Mouse (Mus musculus) left cerebral cortex, postnatal 10 days (tissue): ENCODE results near the gene Phf2. TPM values are rescaled to one million over a fixed set of nuclear protein-coding genes. Genes with fewer than 3 reads are reported as not detected.

Experiments used
- DNase-seq, 2 experiments: peaks; one replicate each; pipeline ENCODE4 v3.0.0; 2021 to 2022; ENCODE audit warnings: low spot score in 2 of 2, mixed read lengths in 1 of 2; ENCODE audit errors: extremely low spot score in 1 of 2
- intact Hi-C: fragments of 180-260 bp; cut with DNase I; formaldehyde crosslinking; loops from one replicate; pipeline ENCODE4 v1.15.1; 2025
- total RNA-seq, 2 experiments: library from RNA; stranded (reverse); gene quantifications; 2 replicates each; pipeline ENCODE4 v1.2.3; 2021

The Phf2 gene
- total RNA-seq, 2 experiments from 2014 or later, result 26.0 to 26.2 TPM

GRCm38 (mm10) chr13:48863556-48863955, 7.4 kb downstream of the Phf2 start:
- no peak for DNase-seq
- intact Hi-C loops, result no loop called here

- intact Hi-C loops, result no loop called here
- no peak for DNase-seq
These were observed 9.0 kb downstream of the Phf2 start for GRCm38 (mm10) chr13:48861913-48862312.

DNA sequence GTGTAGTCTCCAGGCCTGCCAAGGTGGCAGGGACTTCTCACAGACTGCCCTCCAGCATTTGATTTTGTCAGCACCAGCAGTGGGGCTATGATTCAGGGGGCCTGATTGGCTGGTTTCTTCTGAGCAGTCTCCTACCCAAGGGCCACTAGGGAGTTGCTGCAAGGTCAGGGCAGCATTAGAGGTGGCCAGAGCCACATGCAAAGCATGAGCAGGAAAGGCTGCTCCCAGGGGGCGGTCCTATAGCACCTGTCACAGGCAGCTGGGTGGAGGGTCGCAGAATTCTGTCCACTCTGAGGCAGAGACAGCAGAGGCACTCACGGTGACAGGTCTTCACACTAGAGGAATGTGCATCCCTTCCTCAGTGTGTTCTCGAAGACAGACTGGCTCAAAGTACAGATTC, 12.1 kb downstream of the Phf2 start:
- intact Hi-C loops, result no loop called here
- no peak for DNase-seq

DNA sequence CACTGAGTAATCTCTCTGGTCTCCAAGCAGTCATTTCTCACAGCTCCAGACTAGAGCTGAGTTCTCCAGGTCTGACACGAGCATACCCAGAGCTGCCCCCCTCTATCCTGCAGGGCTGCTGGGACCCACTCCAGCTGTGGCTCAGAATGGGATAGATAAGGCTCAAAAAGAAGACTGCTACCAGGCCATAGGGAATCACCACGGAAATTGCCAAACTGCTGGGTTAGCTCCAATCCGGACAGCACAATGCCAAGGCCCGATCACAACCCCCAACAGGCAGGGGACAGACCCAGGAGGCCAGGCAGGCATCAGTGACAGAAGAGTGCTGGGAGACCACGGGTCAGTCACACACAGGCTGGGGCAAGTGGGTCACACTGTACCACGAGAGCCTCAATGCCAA, 12.9 kb downstream of the Phf2 start:
- no peak for DNase-seq
- intact Hi-C loops, result no loop called here

DNA sequence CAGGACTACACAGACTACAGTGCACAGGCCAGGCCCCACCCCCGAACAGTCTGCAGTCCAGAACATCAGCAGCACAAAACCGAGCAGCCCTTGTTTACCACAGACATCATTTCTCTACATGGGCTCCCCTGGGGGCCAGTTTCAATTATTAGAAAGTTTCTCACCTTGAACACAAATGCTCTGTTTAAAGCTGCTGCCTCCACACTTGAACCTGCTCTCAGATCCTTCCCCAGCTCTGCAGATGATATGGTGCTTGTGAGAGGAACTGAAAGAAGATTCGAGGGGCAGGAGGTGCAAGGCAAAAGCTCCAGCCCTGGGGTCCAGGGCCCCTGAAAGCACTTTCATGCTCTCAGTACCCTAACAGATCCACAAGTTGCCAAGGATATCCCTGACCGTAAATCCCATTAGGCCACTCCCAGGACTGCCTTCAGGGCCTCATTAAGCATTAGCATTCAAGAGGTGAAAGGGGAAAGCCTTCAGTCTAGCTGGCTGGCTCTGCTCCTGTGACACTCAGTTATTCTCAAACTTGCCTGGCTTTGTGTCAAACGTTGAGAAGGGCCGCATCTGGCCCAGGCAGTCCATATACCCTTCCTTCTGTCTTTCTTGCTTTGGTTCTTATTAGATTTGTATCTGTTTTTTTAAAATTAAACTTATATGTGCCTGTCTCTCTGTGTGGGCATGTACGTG, 13.5 kb downstream of the Phf2 start:
- DNase-seq, result no peak
- intact Hi-C loops, result no loop called here

DNA sequence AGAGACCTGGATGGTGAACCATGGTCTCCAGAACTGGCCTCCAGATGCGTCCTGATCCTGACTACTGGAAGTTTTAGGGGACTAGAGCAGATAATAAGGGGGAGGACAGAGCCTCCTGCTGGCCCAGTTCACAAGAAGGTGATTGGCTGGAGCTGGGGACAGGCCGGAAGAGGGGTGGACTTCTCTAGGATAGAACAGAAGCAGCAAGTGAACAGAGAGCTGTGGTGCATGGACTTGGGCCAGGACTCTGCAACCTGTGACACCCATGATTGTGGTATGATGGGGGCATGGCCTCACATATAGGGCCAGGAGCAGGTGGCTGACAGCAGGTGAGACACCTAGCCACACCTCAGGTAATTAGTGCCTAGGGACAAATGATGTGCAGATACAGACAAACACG, 17.0 kb downstream of the Phf2 start:
- intact Hi-C loops, result no loop called here
- DNase-seq, result no peak

DNA sequence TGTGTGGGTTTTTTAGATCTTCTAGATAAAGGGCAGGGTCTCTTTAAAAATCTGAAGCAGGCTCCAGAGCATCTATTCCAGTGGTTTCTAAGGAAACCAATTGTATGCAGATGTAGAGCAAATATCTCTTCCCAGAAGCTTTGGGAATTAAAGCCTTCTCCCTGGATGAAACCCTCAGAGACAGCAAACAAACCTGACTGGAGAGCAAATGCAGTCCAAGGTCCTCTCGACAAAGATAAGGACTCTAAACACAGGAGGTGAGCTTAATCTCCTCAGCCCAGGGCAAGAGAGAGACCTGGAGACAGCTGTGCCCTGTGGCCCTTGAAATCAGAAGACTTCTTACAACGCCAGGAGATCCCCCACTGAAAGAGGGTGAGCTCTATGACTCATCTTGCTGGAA, 17.4 kb downstream of the Phf2 start:
- no peak for DNase-seq
- intact Hi-C loops, result no loop called here

- intact Hi-C loops, result no loop called here
These were observed 18.1 kb downstream of the Phf2 start for GRCm38 (mm10) chr13:48852859-48853258.

GRCm38 (mm10) chr13:48851719-48852118, 19.2 kb downstream of the Phf2 start:
- intact Hi-C loops, result no loop called here

More at GRCm38 (mm10) chr13:48852859-48853258, 18.1 kb downstream of the Phf2 start:
- DNase-seq, result no peak

GRCm38 (mm10) chr13:48850771-48851170, 20.1 kb downstream of the Phf2 start:
- DNase-seq, result no peak
- intact Hi-C loops, result no loop called here

More at GRCm38 (mm10) chr13:48851719-48852118, 19.2 kb downstream of the Phf2 start:
- DNase-seq, result no peak

DNA sequence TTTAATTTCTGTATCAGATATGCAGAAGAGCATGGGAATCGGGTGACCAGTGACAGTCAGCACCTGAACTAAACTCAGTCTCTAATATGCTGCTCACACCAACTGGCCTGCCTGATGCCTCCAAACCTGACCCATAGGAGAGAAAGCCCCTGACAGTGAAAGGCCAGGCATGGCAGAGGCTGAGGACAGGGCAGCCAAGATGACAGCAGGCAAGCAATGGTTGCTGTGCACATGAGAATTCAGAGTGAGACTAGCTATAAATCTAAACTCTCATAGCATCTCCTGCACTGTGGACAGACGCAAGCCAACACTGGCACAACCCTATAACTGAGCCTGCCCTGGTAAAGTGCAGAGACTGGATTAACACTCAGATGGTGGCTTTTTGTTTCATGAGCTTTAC, 20.6 kb downstream of the Phf2 start:
- intact Hi-C loops, result no loop called here
- DNase-seq, result no peak

GRCm38 (mm10) chr13:48849155-48849554, 21.8 kb downstream of the Phf2 start:
- intact Hi-C loops, result no loop called here
- peak; percentile 24 to 71 for DNase-seq

DNA sequence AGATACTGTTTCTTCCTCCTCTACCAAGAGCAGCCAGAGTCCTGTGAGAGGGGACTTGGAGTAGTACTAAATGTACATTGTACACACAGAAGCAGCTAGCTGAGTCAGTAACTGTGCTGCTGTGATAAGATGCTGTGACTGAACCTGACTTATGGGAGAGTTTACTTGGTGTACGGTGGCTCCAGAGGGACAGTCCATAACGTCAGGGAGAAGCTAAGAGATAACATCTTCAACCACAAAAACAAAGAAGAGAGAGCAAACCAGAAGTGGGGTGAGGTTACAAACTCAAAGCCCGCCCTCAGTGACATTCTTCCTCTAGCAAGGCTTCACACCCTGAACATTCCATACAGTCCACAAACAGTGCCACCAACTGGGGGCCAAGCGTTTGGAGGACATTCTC, 25.6 kb downstream of the Phf2 start:
- intact Hi-C loops, result no loop called here
- DNase-seq, result no peak

GRCm38 (mm10) chr13:48843530-48843929, 27.4 kb downstream of the Phf2 start:
- no peak for DNase-seq
- intact Hi-C loops, result no loop called here

GRCm38 (mm10) chr13:48841905-48842592, 28.9 kb downstream of the Phf2 start:
- intact Hi-C loops, result no loop called here
- no peak for DNase-seq

DNA sequence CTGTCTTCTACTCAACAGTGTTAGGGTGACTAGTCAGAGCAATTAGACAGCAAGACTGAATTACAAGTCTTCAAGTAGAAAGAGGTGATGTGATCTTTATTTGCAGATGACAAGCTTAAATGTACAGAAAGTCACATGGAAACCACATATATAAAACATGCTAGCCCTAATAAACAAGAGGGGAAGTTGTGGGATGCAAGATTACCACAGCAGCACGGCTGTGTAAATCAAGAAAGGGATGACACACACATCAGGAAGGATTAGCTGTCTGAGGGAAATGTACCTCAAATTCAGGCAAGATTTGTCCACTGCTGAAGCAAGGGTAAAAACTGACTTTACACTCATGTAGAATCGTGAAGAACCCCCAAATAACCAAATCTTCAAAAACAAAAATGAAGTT, 32.6 kb downstream of the Phf2 start:
- DNase-seq, result no peak
- intact Hi-C loops, result no loop called here

DNA sequence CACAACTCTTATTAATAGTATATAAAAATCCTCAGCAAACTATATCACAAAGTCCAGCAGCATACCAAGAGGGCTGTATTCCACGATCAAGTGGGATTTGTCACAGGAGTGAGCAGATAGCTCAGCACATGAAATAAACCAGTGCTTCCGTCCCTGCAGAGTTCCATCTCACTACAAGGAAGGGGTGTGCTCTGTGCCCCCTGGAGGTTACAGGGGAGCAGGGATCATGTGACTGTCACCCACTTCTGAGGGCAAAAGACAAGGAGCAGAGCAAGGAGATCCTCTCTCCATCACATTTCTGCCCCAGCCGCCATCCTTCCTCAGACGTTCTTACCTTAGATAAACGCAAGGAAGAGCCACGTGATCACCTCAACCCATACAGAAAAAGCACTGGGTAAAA, 33.4 kb downstream of the Phf2 start:
- no peak for DNase-seq
- intact Hi-C loops, result no loop called here

GRCm38 (mm10) chr13:48830528-48831250, 40.2 kb downstream of the Phf2 start:
- intact Hi-C loops, result no loop called here
- peak in 1 of 2 experiments; percentile 19 for DNase-seq

DNA sequence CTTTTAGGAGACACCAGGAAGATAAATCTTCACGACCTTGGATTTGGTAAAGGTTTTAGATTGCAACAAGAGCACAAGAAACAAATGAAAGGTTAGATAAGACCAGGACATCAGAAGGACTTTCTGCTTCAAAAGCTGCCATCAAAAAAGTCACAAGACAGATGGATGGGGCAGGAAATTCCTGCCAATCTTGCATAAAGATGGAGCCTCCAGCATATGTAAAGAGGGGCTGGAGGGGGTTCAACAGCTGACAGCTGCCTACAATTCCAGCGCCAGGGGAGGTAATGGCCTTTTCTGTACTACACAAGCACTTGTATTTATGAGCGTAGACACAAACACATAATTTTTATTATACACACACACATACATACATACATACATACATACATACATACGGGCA, 41.1 kb downstream of the Phf2 start:
- intact Hi-C loops, result no loop called here
- DNase-seq, result no peak

- no peak for DNase-seq
These were observed 48.0 kb downstream of the Phf2 start for GRCm38 (mm10) chr13:48822871-48823270.

More at GRCm38 (mm10) chr13:48822871-48823270, 48.0 kb downstream of the Phf2 start:
- intact Hi-C loops, result no loop called here
